Mouse (Mus musculus) heart, embryonic 13.5 days (tissue): Measurements from ENCODE around the gene S100a6. TPM values are rescaled to one million over a fixed set of nuclear protein-coding genes. Genes with fewer than 3 reads are reported as not detected.

Experiments used
- ATAC-seq: fragments of 200-750 bp; cut with Nextera tagmentation; 2 replicates; pipeline ENCODE4 v1.8.0; 2017; ENCODE audit warnings: moderate TSS enrichment; ENCODE audit not compliant: insufficient number of reproducible peaks, low FRiP score, low TSS enrichment; ENCODE audit errors: extremely low read depth
- H3K27ac ChIP-seq: fragments of 300-500 bp; sonication (generic); replicated peaks from 2 replicates; pipeline ENCODE4 v1.5.1; 2015; ENCODE audit warnings: moderate library complexity, mild to moderate bottlenecking, inconsistent platforms
- H3K27me3 ChIP-seq: fragments of 300-500 bp; sonication (generic); replicated peaks from 2 replicates; pipeline ENCODE4 v1.6.1; 2015; ENCODE audit warnings: mild to moderate bottlenecking, inconsistent platforms
- H3K36me3 ChIP-seq: fragments of 300-500 bp; sonication (generic); 2 replicates; pipeline ENCODE4 v1.6.1; 2015; ENCODE audit warnings: mild to moderate bottlenecking, inconsistent platforms
- H3K4me1 ChIP-seq: fragments of 300-500 bp; sonication (generic); 2 replicates; pipeline ENCODE4 v1.6.1; 2015; ENCODE audit warnings: inconsistent platforms
- H3K4me2 ChIP-seq: fragments of 300-500 bp; sonication (generic); 2 replicates; pipeline ENCODE4 v1.6.1; 2015; ENCODE audit warnings: inconsistent platforms, mild to moderate bottlenecking, moderate library complexity
- H3K4me3 ChIP-seq: fragments of 300-500 bp; sonication (generic); 2 replicates; pipeline ENCODE4 v1.5.1; 2015; ENCODE audit warnings: moderate library complexity, mild to moderate bottlenecking, inconsistent platforms
- H3K9ac ChIP-seq: fragments of 300-500 bp; sonication (generic); 2 replicates; pipeline ENCODE4 v1.6.1; 2015; ENCODE audit warnings: inconsistent platforms, mild to moderate bottlenecking, moderate library complexity
- H3K9me3 ChIP-seq: fragments of 300-500 bp; sonication (generic); 2 replicates; pipeline ENCODE4 v1.6.1; 2016; ENCODE audit warnings: inconsistent platforms
- WGBS: fragments of 180-500 bp; shearing (Covaris S2); methylation state at CpG from one replicate; pipeline ENCODE4 v1.1.7; 2015; ENCODE audit warnings: mixed read lengths; 5-methylcytosine and 5-hydroxymethylcytosine counted together
- polyA plus RNA-seq: library from polyadenylated mRNA; unstranded; fragments of >200 nt; fragmentation: Nextera tagmentation; extraction: Ambion mirVana; gene quantifications from 2 replicates; pipeline ENCODE4 v1.2.1, GENCODE M21; 2015

The S100a6 gene
- polyA plus RNA-seq, 1 experiment from 2014 or later, result 38.2 TPM

DNA sequence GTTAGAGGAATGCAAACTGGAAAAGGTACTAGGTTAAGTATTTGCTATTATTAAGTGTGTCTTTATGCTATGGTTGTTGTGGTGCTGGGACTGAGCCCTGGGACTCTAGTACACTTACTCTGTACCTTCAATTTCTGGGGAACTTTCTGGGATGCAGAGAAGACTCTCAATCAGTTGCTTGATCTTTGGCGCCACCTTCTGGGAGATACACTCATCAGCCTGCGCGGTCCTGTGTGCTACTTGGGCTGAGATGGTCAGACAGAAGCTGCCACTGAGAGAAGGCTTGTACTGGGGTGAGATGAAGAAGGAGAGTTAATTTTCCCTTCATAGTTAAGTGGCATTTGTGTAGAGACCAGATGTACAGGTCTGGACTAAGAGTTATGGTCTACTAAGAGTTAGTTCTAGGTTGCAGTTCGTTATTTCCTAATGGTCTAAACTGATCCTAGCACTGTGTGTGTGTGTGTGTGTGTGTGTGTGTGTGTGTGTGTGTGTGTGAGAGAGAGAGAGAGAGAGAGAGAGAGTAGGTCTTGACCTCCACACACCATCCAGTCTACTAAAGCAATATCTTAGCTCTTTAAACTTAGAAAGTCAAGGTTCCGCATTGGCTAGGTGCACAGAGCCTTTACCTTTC lies 40.3 kb downstream of the S100a6 start:
- no peaks in the 10 kb centered on the region for H3K36me3 ChIP-seq
- 33% methylated on average over 5 of the region's 5 CpGs for WGBS
- no peaks in the 10 kb centered on the region for H3K4me1 ChIP-seq
- no peak overlapping the region for H3K27ac ChIP-seq
- H3K9ac ChIP-seq, result no peak overlapping the region
- ATAC-seq, result no peak
- H3K4me2 ChIP-seq, result no peak overlapping the region
- H3K4me3 ChIP-seq, result no peak overlapping the region
- H3K9me3 ChIP-seq, result no peaks in the 10 kb centered on the region
- H3K27me3 ChIP-seq, result peaks cover 16% of the 10 kb centered on the region

DNA sequence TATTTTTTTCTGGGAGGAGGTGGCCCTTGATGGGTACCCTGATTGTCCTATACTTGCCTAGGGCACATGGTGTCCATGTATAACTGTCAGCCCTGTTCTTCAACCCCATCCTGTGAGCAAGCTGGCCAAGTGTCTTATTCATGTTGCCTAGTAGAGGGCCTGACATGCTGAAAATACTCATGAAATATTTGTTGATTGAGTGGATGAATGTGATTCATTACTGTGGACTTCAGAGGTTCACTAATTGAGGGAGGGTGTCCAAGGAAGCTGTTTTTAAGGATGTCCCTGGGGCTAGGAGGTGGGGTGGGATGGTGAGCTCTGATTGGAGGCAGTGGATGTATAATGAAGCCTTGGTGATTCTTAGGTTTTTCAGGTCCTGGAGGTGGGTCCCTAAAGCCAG lies 41.0 kb downstream of the S100a6 start, which contains the start of gene S100a7a:
Gene S100a7a, plus strand, starts transcription at position 301 of the 400 bp plus-strand sequence.
- Histone ChIP-seq H3K27me3 (peaks cover 16% of the 10 kb centered on the region), H3K9me3 (no peaks in the 10 kb centered on the region), H3K9ac (no peak within 1 kb of the TSS), H3K27ac (no peak within 1 kb of the TSS), H3K4me2 (no peak within 1 kb of the TSS), H3K4me3 (no peak within 1 kb of the TSS), H3K36me3 (no peaks in the 10 kb centered on the region), H3K4me1 (no peaks in the 10 kb centered on the region)
- no peak for ATAC-seq

GRCm38 (mm10) chr3:90657405-90657804 lies 44.7 kb downstream of the S100a6 start:
- Histone ChIP-seq H3K4me2 (no peak overlapping the region), H3K36me3 (no peaks in the 10 kb centered on the region), H3K9me3 (no peaks in the 10 kb centered on the region), H3K4me1 (no peaks in the 10 kb centered on the region), H3K27me3 (peaks cover 16% of the 10 kb centered on the region), H3K4me3 (no peak overlapping the region), H3K27ac (no peak overlapping the region), H3K9ac (no peak overlapping the region)
- ATAC-seq, result no peak
- 59% methylated on average over 4 of the region's 4 CpGs for WGBS

- H3K36me3 ChIP-seq, result no peaks in the 10 kb centered on the region
- H3K9ac ChIP-seq, result no peak overlapping the region
- no peak overlapping the region for H3K27ac ChIP-seq
- peaks cover 6% of the 10 kb centered on the region; the same call in 1 of the 2 replicates for H3K27me3 ChIP-seq
- no peaks in the 10 kb centered on the region for H3K9me3 ChIP-seq
- no peaks in the 10 kb centered on the region for H3K4me1 ChIP-seq
- H3K4me2 ChIP-seq, result no peak overlapping the region
- H3K4me3 ChIP-seq, result no peak overlapping the region
- no peak for ATAC-seq
Measured at GRCm38 (mm10) chr3:90659364-90660044, 46.8 kb downstream of the S100a6 start.

DNA sequence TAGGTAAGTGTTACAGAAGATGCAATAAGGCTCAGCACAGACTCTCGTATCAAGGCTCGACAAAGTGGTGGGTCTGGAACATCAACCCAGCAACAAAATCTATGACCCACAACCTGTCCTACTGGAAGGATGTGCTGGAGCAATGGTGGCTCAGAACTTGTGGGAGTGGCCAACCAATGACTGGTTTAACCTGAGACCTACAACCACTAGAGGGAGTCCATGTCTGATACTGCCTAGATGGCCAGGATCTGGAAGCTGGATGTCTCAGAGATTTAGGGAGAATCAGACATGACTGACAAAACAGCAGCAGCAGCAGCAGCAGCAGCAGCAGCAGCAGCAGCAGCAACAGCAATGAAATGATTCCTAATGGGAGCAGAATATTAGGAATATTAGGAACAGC lies 51.5 kb downstream of the S100a6 start:
- no peaks in the 10 kb centered on the region for H3K27me3 ChIP-seq
- H3K4me3 ChIP-seq, result no peak overlapping the region
- WGBS, result 64% methylated on average over 2 of the region's 2 CpGs
- no peak overlapping the region for H3K27ac ChIP-seq
- H3K9ac ChIP-seq, result no peak overlapping the region
- no peak overlapping the region for H3K4me2 ChIP-seq
- H3K9me3 ChIP-seq, result no peaks in the 10 kb centered on the region
- no peak for ATAC-seq
- H3K4me1 ChIP-seq, result no peaks in the 10 kb centered on the region
- H3K36me3 ChIP-seq, result no peaks in the 10 kb centered on the region

- H3K4me2 ChIP-seq, result no peak within 1 kb of the TSS
- H3K4me3 ChIP-seq, result no peak within 1 kb of the TSS
- no peak within 1 kb of the TSS for H3K9ac ChIP-seq
- H3K27ac ChIP-seq, result no peak within 1 kb of the TSS
- H3K9me3 ChIP-seq, result no peaks in the 10 kb centered on the region
- WGBS, result 50% methylated on average over 8 of the region's 8 CpGs
- H3K36me3 ChIP-seq, result no peaks in the 10 kb centered on the region
- no peaks in the 10 kb centered on the region for H3K27me3 ChIP-seq
- ATAC-seq, result no peak
- no peaks in the 10 kb centered on the region for H3K4me1 ChIP-seq
Measured at GRCm38 (mm10) chr3:90668846-90669245, 56.2 kb downstream of the S100a6 start, which contains the start of gene S100a8. TSS of gene S100a8 (plus strand) at chr3:90668978.

Other genes starting within 250 kb of the S100a6 start
- gene Slc27a3, start 222.9 kb upstream of the S100a6 start, polyA plus RNA-seq, result 5.5 and 7.2 TPM in 2 replicates
- 17.5 and 19.8 TPM in 2 replicates for gene Ints3, start 179.3 kb upstream of the S100a6 start, polyA plus RNA-seq
- 9.7 and 11.4 TPM in 2 replicates for gene Npr1, start 147.0 kb upstream of the S100a6 start, polyA plus RNA-seq
- gene Ilf2, start 136.8 kb upstream of the S100a6 start, polyA plus RNA-seq, result 116 and 125 TPM in 2 replicates
- gene Snapin, start 121.8 kb upstream of the S100a6 start, polyA plus RNA-seq, result 72.8 and 74.7 TPM in 2 replicates
- 92.0 and 98.5 TPM in 2 replicates for gene Chtop, start 103.4 kb upstream of the S100a6 start, polyA plus RNA-seq
- 203 and 220 TPM in 2 replicates for gene S100a1, start 98.5 kb upstream of the S100a6 start, polyA plus RNA-seq
- 70.4 and 73.4 TPM in 2 replicates for gene S100a13, start 98.4 kb upstream of the S100a6 start, polyA plus RNA-seq
- 0.17 and 0.28 TPM in 2 replicates for gene S100a14, start 86.0 kb upstream of the S100a6 start, polyA plus RNA-seq
- gene S100a16, start 75.6 kb upstream of the S100a6 start, polyA plus RNA-seq, result 62.7 and 65.2 TPM in 2 replicates
- gene S100a3, start 52.3 kb upstream of the S100a6 start, polyA plus RNA-seq, result 0.27 and 0.32 TPM in 2 replicates
- gene S100a2, start 22.6 kb upstream of the S100a6 start, polyA plus RNA-seq, result not detected in 2 replicates
- gene Gm42674, start 11.0 kb upstream of the S100a6 start, polyA plus RNA-seq, result not detected in 2 replicates
- gene S100a4, start 9.1 kb upstream of the S100a6 start, polyA plus RNA-seq, result 2.4 and 3.1 TPM in 2 replicates
- not detected in 2 replicates for gene S100a5, start 4.4 kb upstream of the S100a6 start, polyA plus RNA-seq
- gene S100a7a, start 41.1 kb downstream of the S100a6 start, polyA plus RNA-seq, result not detected in 2 replicates
- 10.4 and 15.2 TPM in 2 replicates for gene S100a8, start 56.1 kb downstream of the S100a6 start, polyA plus RNA-seq
- 5.2 and 10.9 TPM in 2 replicates for gene S100a9, start 82.8 kb downstream of the S100a6 start, polyA plus RNA-seq
- gene Pglyrp4, start 114.0 kb downstream of the S100a6 start, polyA plus RNA-seq, result not detected in 2 replicates
- gene Gm5849, start 165.0 kb downstream of the S100a6 start, polyA plus RNA-seq, result not detected in 2 replicates